Mouse (Mus musculus) mesoderm, embryonic 11.5 days (tissue): ENCODE measurements around the gene Matn4.

Experiments
- DNase-seq: peaks from one replicate; pipeline ENCODE4 v3.0.0-alpha.2; 2012; ENCODE audit warnings: low read depth, low spot score

Matn4 gene

DNA sequence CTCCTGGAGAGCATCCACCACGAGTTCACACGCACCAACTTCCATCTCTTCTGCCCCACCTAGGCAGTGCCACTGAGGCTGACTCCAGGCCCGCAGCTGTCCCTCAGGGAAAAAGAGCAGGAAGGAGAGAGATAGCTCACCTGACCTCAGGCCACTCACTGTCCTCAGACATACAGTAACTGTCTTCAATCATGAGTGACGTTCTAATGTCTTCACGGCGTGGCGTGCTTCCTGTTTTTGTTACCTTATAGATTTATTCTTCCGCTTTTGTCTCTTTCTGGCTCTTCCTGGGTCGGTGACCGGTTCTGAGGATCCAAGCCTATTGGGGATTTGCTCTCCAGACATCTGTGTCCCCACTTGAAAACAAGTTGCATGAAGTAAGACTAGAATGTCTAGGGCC is 9.6 kb upstream of the Matn4 start:
- DNase-seq: no peak

- DNase-seq: no peak
Observed at GRCm38 (mm10) chr2:164414167-164414566, 9.2 kb upstream of the Matn4 start.

- DNase-seq: peak; percentile 88
Observed at GRCm38 (mm10) chr2:164407708-164408107, 2.7 kb upstream of the Matn4 start.

DNA sequence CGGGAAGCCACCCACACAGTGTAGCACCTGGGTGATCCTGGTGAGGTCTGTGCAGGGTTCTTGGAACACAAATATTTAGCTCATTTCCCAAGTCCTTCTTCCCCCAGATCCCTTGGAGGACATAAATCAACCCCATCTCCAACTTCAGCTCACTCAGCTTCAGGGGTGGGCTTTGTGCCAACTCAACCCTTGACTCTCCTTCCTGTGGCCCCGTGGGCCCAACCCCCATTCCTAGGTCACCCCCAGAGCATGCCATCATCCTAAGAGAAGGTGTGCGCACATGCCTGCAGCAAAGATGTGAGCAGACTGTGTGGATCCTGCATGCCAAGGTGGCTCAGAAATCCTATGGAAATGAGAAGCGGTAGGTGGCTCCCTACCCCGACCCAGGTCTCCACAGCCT is 559 bp upstream of the Matn4 start:
- DNase-seq: no peak

DNA sequence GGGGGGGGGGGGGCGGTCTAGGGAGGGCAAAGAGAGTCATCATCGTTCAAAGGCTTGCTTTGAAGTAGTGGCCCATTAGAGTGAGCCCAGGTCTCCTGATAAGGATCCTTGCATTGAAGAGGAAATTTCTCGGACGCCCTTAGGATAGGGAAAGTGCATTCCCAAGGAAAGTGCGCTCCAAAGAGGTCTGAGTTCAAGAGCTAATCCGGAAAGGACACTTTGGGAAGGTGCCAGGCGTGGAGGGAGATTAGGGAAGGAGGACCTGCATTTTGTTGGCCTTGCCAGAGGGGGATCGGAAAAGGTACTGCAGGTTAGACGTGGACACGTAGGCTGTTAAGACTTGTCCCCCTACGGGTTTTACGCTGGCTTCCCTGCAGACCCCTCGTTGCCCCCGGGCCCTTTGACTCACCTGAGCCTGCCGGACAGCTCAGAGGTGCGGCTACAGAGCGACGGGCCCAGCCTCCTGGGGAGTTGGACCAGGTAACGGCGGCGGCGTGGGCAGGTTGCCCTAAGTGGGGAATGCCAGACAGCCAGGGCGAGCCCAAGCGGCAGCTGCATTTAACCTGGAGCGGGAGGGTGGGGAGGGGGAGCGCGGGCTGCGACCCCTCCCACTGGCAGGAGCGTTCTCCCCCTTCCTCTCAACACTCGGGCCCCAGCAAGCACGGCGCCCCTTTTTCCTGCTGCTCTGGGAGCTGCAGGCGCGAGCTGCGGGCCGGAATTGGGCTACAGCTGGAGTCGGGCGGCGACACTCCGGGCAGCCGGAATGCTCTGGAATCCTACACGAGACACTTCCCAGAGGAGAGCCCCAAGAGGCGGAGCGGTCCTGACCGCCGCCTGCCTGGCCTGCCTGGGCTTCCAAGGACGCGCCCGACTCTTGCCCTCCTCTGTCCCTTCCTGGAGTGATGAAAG is 624 bp downstream of the Matn4 start:
- no peak for DNase-seq

GRCm38 (mm10) chr2:164403396-164404081 is 1.4 kb downstream of the Matn4 start:
- DNase-seq: no peak

DNA sequence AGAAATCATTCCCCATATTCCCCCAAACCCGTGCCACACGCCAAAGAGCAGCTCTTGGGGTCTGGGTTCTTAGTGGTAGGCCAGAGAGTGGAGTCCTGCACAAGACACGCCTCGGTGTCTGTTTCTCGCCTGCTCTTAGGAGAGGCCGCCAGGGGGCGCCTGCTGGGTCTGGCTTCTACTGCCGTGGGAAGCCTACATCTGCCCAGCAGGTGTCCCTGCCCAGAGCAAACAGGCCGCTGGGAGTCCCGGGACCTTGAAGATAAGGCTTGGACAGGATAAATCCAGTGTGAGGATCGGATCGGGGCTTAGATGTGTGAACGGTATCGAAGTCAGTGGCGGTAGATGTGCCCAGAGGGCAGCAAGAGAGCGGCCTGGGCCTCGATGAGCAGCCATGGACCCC is 2.1 kb downstream of the Matn4 start, which contains the start of gene Rbpjl:
TSS of gene Rbpjl (plus strand) at position 236 of the 400 bp plus-strand sequence.
- DNase-seq: peak; percentile 89

GRCm38 (mm10) chr2:164396911-164397310 is 8.0 kb downstream of the Matn4 start:
- no peak for DNase-seq

DNA sequence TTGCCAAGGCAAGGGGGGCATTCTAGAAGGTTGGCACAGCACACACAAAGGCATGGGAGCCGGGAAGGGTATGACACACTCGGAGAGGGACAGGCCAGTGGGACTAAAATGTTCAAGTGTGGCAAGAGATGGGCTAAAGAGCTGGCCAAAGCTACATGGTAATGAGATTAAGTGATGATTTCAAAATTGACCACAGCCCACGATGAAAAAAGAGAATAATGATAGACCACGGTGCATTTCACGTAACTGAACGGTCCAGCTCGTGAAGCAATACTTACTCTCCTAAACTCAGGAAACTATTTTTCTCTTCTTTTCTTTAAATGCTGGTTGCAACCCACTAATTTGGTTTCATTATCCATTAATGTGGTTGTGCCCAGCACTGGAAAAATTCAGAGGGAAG is 8.9 kb downstream of the Matn4 start:
- DNase-seq: no peak

GRCm38 (mm10) chr2:164393126-164393525 is 11.8 kb downstream of the Matn4 start:
- no peak for DNase-seq

DNA sequence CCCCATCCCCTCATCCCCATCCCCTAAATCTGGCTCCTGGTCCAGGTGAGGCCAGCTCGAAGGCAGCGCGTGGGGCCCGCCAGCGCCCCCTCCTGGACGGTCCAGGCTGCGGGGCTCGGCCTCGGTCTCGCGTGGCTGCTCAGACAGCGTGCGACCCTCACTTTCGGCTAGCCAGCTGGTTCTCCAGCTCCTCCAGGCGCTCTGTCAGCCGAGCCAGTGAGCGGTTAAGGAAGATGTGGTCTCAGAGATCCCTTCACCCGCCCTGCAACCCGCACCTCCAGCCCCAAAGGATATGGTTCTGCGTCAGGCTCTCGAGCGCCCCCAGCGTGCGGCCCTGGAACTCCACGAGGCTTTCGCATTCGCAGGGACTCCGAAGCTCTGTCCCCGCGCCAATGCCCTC is 15.5 kb downstream of the Matn4 start:
- DNase-seq: peak; percentile 86

DNA sequence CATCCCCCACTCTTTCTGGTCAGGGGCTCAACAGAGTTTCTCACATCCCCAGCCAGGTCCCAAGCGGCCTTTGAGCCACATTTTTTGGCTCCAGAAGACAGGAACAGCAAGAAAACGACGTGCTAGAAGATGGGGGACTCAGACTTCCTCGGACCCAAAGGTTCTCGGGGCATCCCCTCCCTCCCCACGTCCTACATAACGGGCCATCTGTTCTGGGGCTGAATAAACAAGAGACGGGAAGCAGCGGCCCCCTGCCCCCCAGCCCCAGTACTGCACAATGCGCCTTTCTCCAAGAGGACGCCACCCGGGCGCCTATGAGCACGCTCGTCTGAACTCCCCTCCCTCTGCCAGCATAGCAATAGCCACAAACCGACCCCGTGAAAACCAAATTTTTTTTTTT is 15.9 kb downstream of the Matn4 start, which contains the start of gene Slpi:
TSS of gene Slpi (minus strand) at position 76 of the 400 bp plus-strand sequence.
- peak; percentile 68 for DNase-seq

DNA sequence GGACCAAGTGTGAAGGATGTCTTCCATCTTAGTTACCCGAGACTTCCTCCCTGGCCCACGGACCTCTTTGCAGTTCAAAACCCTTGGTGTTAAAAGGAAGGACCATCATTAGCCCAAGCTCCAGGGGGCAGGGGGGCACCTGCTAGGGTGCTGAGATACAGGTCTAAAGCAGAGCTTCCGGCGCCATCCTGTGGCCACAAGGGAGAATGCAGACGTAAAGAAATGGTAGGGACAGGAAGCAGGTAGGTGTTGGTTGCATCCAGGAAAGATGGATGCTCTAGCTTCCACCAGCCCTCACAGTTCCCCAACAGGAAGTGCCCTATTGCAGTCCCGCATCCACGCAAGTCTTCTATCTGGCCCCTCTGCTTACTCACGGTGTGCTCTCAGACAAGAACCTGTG is 18.0 kb downstream of the Matn4 start:
- DNase-seq: no peak

- DNase-seq: peak; percentile 74
Observed at GRCm38 (mm10) chr2:164385927-164386763, 18.8 kb downstream of the Matn4 start.

DNA sequence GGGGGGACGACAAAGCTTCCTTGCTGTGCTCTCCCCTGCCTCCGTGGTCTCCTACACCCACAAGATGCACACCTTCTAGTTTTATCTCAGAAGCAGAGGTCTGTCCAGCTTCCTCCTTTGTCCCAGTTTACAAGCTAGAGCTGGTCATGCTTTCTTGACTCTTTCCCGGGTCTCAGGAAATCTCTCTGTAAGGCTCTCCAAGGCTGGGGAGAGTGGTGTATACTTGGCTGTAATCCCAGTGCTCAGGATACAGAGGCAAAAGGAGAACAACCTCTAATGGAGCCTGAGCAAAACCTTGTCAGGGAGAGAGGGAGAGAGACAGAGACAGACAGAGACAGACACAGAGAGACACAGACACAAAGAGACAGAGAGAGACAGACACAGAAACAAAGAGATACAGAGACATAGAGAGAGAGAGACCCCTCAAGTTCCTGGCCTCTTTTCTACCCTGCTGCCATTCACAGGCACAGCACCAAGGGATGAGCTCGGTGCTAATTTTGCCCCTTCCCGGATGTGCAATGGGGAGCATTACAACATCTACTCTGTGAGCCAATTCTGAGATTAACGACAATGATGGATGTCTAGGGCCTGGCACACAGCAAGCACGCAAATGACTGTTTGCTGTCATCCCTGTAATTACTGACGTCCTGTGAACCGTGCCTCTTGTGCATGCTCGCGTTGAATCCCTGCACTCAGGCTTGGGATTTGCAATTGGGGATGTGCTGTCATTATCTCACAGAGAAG is 21.1 kb downstream of the Matn4 start:
- no peak for DNase-seq

DNA sequence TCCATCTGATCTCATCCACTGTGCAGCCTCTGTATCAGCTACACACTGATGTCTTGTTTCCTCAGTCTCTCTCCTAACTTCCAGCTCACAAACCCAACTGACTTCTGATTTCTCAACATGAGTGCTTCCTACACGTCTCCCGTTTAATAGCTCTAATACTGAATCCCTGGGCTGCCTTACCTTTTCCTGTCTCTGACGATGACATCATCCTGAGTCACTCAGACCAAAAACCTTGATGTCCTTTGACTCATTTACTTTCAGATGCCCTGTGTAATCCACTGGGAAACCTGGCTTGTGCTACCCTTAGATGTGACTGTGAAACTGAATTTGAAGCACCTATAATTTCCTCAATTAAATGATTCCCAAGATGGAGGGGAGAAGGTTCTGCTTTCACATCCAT is 22.0 kb downstream of the Matn4 start:
- no peak for DNase-seq

GRCm38 (mm10) chr2:164381726-164382125 is 23.2 kb downstream of the Matn4 start:
- DNase-seq: no peak

DNA sequence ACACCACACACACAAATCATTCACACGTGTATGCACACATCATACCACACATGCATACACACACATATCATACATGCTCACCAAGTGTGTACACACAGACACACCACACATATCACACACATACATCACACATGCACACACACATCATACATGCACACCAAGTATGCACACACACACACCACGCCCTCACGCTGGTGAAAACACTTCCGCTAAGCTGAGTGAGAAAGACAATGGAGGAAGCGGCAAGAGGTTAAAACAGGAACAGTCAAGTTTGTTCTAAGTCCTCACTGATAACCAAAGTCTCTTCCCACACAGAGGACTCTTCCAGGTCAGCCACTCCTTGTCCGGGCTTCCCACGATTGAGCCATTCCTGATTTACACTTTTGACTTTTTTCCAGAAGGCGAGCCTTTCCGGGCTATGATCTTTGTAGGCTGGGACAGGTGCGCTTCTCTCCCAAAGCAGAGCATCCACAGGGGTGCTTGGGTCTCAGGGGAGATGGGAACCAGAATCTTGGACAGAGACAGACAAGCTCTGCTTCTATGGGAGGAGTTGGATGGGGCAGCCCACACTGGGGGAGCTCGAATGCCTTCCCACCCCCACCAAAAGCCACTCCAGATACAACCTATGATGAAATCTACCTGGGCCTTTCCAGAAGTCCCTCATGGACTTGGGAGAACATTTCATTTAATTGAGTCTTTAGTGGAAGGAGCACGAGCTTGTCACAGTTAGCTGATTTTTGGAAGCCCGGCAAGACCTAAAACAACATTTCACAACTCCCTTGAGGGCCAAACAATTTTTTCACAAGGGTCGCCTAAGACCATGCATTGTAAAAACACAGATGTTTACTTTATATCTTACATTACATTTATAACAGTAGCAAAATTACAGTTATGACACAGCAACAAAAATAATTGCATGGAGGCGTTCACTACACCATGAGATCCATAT is 27.2 kb downstream of the Matn4 start:
- no peak for DNase-seq

DNA sequence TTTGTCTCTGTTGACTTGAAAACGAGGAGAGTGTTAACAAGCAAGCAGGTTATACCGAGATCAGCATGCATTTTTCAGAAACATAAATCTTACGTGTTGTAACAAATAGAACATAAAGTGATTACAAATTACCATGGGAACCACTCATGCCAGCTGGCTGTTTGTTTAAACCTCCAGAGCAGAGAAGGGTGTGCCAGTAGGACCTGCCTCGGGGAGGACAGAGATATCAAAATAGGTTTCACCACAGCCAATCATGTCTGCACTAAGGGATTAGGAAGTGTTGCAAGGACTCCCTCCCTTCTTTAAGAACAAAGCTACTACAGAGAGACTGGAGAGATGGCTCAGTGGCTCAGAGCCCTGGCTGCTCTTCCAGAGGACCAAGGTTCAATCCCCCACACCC is 31.8 kb downstream of the Matn4 start:
- DNase-seq: no peak
